Mouse (Mus musculus): Measurements from ENCODE around the gene Negr1. TPM values are rescaled to one million over a fixed set of nuclear protein-coding genes. Genes with fewer than 3 reads are reported as not detected.

Gene Negr1
- polyA plus RNA-seq, 1 experiment, result not detected

GRCm38 (mm10) chr3:156823039-156823438, 261.4 kb downstream of the Negr1 start:
- TF ChIP-seq GATA1 (IDR thresholded peaks at IDR 0.05; ENCODE audit: low read length), result no peak

GRCm38 (mm10) chr3:156833920-156834319, 272.3 kb downstream of the Negr1 start:
- TF ChIP-seq GATA1 (IDR thresholded peaks at IDR 0.05; ENCODE audit: low read length), result no peak

GRCm38 (mm10) chr3:156838550-156838949, 277.0 kb downstream of the Negr1 start:
- TF ChIP-seq GATA1 (IDR thresholded peaks at IDR 0.05; ENCODE audit: low read length), result no peak

GRCm38 (mm10) chr3:156848385-156848784, 286.8 kb downstream of the Negr1 start:
- no peak for TF ChIP-seq GATA1 (IDR thresholded peaks at IDR 0.05; ENCODE audit: low read length)

GRCm38 (mm10) chr3:156851921-156852320, 290.3 kb downstream of the Negr1 start:
- no peak for TF ChIP-seq GATA1 (IDR thresholded peaks at IDR 0.05; ENCODE audit: low read length)

GRCm38 (mm10) chr3:156870239-156870921, 308.8 kb downstream of the Negr1 start:
- TF ChIP-seq GATA1 (IDR thresholded peaks at IDR 0.05; ENCODE audit: low read length), result no peak

GRCm38 (mm10) chr3:156870922-156871257, 309.3 kb downstream of the Negr1 start:
- no peak for TF ChIP-seq GATA1 (IDR thresholded peaks at IDR 0.05; ENCODE audit: low read length)

- TF ChIP-seq GATA1 (IDR thresholded peaks at IDR 0.05; ENCODE audit: low read length), result no peak
These were observed 310.1 kb downstream of the Negr1 start for GRCm38 (mm10) chr3:156871641-156872196.

GRCm38 (mm10) chr3:156876551-156876950, 315.0 kb downstream of the Negr1 start:
- TF ChIP-seq GATA1 (IDR thresholded peaks at IDR 0.05; ENCODE audit: low read length), result no peak

- TF ChIP-seq GATA1 (IDR thresholded peaks at IDR 0.05; ENCODE audit: low read length), result no peak
These were observed 320.5 kb downstream of the Negr1 start for GRCm38 (mm10) chr3:156882129-156882528.

- TF ChIP-seq GATA1 (IDR thresholded peaks at IDR 0.05; ENCODE audit: low read length), result no peak
These were observed 322.3 kb downstream of the Negr1 start for GRCm38 (mm10) chr3:156883873-156884272.

GRCm38 (mm10) chr3:156885689-156886088, 324.1 kb downstream of the Negr1 start:
- no peak for TF ChIP-seq GATA1 (IDR thresholded peaks at IDR 0.05; ENCODE audit: low read length)

GRCm38 (mm10) chr3:156886915-156887314, 325.3 kb downstream of the Negr1 start:
- TF ChIP-seq GATA1 (IDR thresholded peaks at IDR 0.05; ENCODE audit: low read length), result no peak

- TF ChIP-seq GATA1 (IDR thresholded peaks at IDR 0.05; ENCODE audit: low read length), result no peak
These were observed 329.4 kb downstream of the Negr1 start for GRCm38 (mm10) chr3:156890986-156891385.

- TF ChIP-seq GATA1 (IDR thresholded peaks at IDR 0.05; ENCODE audit: low read length), result no peak
These were observed 333.7 kb downstream of the Negr1 start for GRCm38 (mm10) chr3:156895322-156895721.

- no peak for TF ChIP-seq GATA1 (IDR thresholded peaks at IDR 0.05; ENCODE audit: low read length)
These were observed 334.5 kb downstream of the Negr1 start for GRCm38 (mm10) chr3:156896106-156896505.

GRCm38 (mm10) chr3:156896552-156896951, 335.0 kb downstream of the Negr1 start:
- no peak for TF ChIP-seq GATA1 (IDR thresholded peaks at IDR 0.05; ENCODE audit: low read length)
